Mouse (Mus musculus): Measurements from ENCODE around the gene Nrg3. TPM values are rescaled to one million over a fixed set of nuclear protein-coding genes. Genes with fewer than 3 reads are reported as not detected.

The Nrg3 gene
- polyA plus RNA-seq, 1 experiment: 0.05 TPM

- H3K4me3 ChIP-seq (ENCODE audit: insufficient read depth, low read depth, low read length): no peak overlapping the region
- no peaks in the 10 kb centered on the region for H3K27me3 ChIP-seq (replicated peaks; ENCODE audit: control insufficient read depth, insufficient read depth, low read length)
- no peak for DNase-seq
- H3K4me1 ChIP-seq (ENCODE audit: control insufficient read depth, insufficient read depth, low read length): no peaks in the 10 kb centered on the region
- H3K27ac ChIP-seq (ENCODE audit: insufficient read depth, low read depth, low read length): no peak overlapping the region
- WGBS: 54% methylated on average over 5 of the region's 5 CpGs
- TF ChIP-seq POLR2A (IDR thresholded peaks at IDR 0.05; ENCODE audit: low read depth, low read length) (no peak), CTCF (conservative IDR thresholded peaks at IDR 0.05; ENCODE audit: insufficient read depth, insufficient read length, low read depth, low read length) (no peak)
- no peaks in the 10 kb centered on the region for H3K36me3 ChIP-seq (ENCODE audit: control insufficient read depth, insufficient read depth, low read length)
Observed at GRCm38 (mm10) chr14:39043384-39043783, 429.5 kb downstream of the Nrg3 start.

DNA sequence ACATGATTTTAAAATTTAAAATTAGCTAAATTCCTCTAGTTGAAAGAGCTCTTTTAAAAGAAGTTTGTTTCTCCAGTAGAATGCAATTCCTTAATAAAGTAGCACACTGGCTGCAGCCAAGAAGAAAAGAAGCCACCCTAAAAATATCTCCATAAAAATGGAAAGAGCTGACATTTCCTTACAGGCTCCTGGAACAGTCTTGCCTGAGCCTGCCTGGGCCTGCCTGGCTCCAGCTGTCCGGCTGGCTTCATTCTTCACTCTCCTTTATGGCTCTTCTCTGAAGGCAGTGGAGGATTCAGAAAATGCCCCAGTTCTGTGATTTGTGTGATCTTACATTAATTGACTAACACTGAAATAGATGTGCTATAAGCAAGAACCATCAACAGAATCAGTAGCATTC is 433.8 kb downstream of the Nrg3 start:
- WGBS: 68% methylated on average over 1 of the region's 1 CpGs
- Histone ChIP-seq H3K27me3 (replicated peaks; ENCODE audit: control insufficient read depth, insufficient read depth, low read length) (no peaks in the 10 kb centered on the region), H3K27ac (ENCODE audit: insufficient read depth, low read depth, low read length) (no peak overlapping the region), H3K4me1 (ENCODE audit: control insufficient read depth, insufficient read depth, low read length) (no peaks in the 10 kb centered on the region), H3K4me3 (ENCODE audit: insufficient read depth, low read depth, low read length) (no peak overlapping the region), H3K36me3 (ENCODE audit: control insufficient read depth, insufficient read depth, low read length) (no peaks in the 10 kb centered on the region)
- no peak for DNase-seq
- no peak for TF ChIP-seq POLR2A (IDR thresholded peaks at IDR 0.05; ENCODE audit: low read depth, low read length)
- no peak for TF ChIP-seq CTCF (conservative IDR thresholded peaks at IDR 0.05; ENCODE audit: insufficient read depth, insufficient read length, low read depth, low read length)

DNA sequence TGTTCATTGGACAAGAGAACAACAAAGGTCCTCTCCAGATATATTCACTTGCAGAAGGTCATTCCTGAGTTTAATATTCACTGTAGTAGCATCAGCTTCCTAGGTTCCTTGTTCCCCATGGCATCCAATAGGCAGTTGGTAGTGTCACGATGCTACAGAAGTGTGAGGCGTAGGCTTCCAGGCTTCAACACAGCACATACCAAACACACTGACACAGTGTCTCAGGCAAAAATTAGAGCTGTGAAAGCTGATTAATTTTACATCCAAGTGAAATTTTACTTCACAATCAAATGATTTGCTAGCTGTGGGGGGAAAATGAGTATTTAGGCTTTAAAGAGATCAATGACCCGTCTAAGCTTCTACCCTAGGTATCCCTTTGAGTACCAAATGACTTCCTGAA is 438.4 kb downstream of the Nrg3 start:
- DNase-seq: no peak
- 91% methylated on average over 3 of the region's 3 CpGs for WGBS
- Histone ChIP-seq H3K27me3 (replicated peaks; ENCODE audit: control insufficient read depth, insufficient read depth, low read length) (no peaks in the 10 kb centered on the region), H3K27ac (ENCODE audit: insufficient read depth, low read depth, low read length) (no peak overlapping the region), H3K4me1 (ENCODE audit: control insufficient read depth, insufficient read depth, low read length) (no peaks in the 10 kb centered on the region), H3K4me3 (ENCODE audit: insufficient read depth, low read depth, low read length) (no peak overlapping the region), H3K36me3 (ENCODE audit: control insufficient read depth, insufficient read depth, low read length) (no peaks in the 10 kb centered on the region)
- TF ChIP-seq POLR2A (IDR thresholded peaks at IDR 0.05; ENCODE audit: low read depth, low read length) (no peak), CTCF (conservative IDR thresholded peaks at IDR 0.05; ENCODE audit: insufficient read depth, insufficient read length, low read depth, low read length) (no peak)

GRCm38 (mm10) chr14:39023065-39023464 is 449.8 kb downstream of the Nrg3 start:
- TF ChIP-seq POLR2A (IDR thresholded peaks at IDR 0.05; ENCODE audit: low read depth, low read length) (no peak), CTCF (conservative IDR thresholded peaks at IDR 0.05; ENCODE audit: insufficient read depth, insufficient read length, low read depth, low read length) (no peak)
- no peaks in the 10 kb centered on the region for H3K36me3 ChIP-seq (ENCODE audit: control insufficient read depth, insufficient read depth, low read length)
- 79% methylated on average over 2 of the region's 2 CpGs for WGBS
- no peak overlapping the region for H3K4me3 ChIP-seq (ENCODE audit: insufficient read depth, low read depth, low read length)
- DNase-seq: no peak
- H3K27ac ChIP-seq (ENCODE audit: insufficient read depth, low read depth, low read length): no peak overlapping the region
- H3K27me3 ChIP-seq (replicated peaks; ENCODE audit: control insufficient read depth, insufficient read depth, low read length): no peaks in the 10 kb centered on the region
- H3K4me1 ChIP-seq (ENCODE audit: control insufficient read depth, insufficient read depth, low read length): no peaks in the 10 kb centered on the region

DNA sequence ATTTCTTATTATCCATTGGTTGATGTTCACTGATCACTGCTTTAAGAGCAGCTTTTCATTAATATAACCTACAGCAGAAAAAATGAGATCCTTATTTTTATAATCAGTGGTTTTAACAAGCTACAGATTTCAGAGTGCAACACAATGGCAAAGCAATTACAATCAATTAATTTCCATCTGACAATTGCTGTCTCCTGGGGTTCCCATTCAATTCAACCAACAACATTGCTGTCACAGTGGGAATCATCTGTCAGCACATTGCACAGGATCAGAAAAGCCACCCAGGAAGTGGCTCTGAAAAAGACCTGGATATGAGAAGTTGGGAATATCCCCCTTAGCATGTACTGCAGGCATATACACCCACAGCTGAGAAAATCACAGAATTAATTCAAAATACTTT is 458.8 kb downstream of the Nrg3 start:
- H3K4me1 ChIP-seq (ENCODE audit: control insufficient read depth, insufficient read depth, low read length): no peaks in the 10 kb centered on the region
- TF ChIP-seq CTCF (conservative IDR thresholded peaks at IDR 0.05; ENCODE audit: insufficient read depth, insufficient read length, low read depth, low read length): no peak
- TF ChIP-seq POLR2A (IDR thresholded peaks at IDR 0.05; ENCODE audit: low read depth, low read length): no peak
- no peaks in the 10 kb centered on the region for H3K36me3 ChIP-seq (ENCODE audit: control insufficient read depth, insufficient read depth, low read length)
- no peak for DNase-seq
- no peaks in the 10 kb centered on the region for H3K27me3 ChIP-seq (replicated peaks; ENCODE audit: control insufficient read depth, insufficient read depth, low read length)
- H3K27ac ChIP-seq (ENCODE audit: insufficient read depth, low read depth, low read length): no peak overlapping the region
- H3K4me3 ChIP-seq (ENCODE audit: insufficient read depth, low read depth, low read length): no peak overlapping the region

GRCm38 (mm10) chr14:38997843-38998242 is 475.0 kb downstream of the Nrg3 start:
- Histone ChIP-seq H3K36me3 (ENCODE audit: control insufficient read depth, insufficient read depth, low read length) (no peaks in the 10 kb centered on the region), H3K4me1 (ENCODE audit: control insufficient read depth, insufficient read depth, low read length) (no peaks in the 10 kb centered on the region), H3K27me3 (replicated peaks; ENCODE audit: control insufficient read depth, insufficient read depth, low read length) (no peaks in the 10 kb centered on the region), H3K4me3 (ENCODE audit: insufficient read depth, low read depth, low read length) (no peak overlapping the region), H3K27ac (ENCODE audit: insufficient read depth, low read depth, low read length) (no peak overlapping the region)
- TF ChIP-seq POLR2A (IDR thresholded peaks at IDR 0.05; ENCODE audit: low read depth, low read length) (no peak), CTCF (conservative IDR thresholded peaks at IDR 0.05; ENCODE audit: insufficient read depth, insufficient read length, low read depth, low read length) (no peak)
- DNase-seq: no peak
- 71% methylated on average over 3 of the region's 3 CpGs for whole genome bisulfite sequencing

GRCm38 (mm10) chr14:38992574-38992866 is 480.4 kb downstream of the Nrg3 start:
- Histone ChIP-seq H3K4me1 (ENCODE audit: control insufficient read depth, insufficient read depth, low read length) (no peaks in the 10 kb centered on the region), H3K36me3 (ENCODE audit: control insufficient read depth, insufficient read depth, low read length) (no peaks in the 10 kb centered on the region), H3K4me3 (ENCODE audit: insufficient read depth, low read depth, low read length) (no peak overlapping the region), H3K27me3 (replicated peaks; ENCODE audit: control insufficient read depth, insufficient read depth, low read length) (no peaks in the 10 kb centered on the region), H3K27ac (ENCODE audit: insufficient read depth, low read depth, low read length) (no peak overlapping the region)
- no peak for DNase-seq
- WGBS: 77% methylated on average over 1 of the region's 1 CpGs
- TF ChIP-seq CTCF (conservative IDR thresholded peaks at IDR 0.05; ENCODE audit: insufficient read depth, insufficient read length, low read depth, low read length): no peak

All from kidney, adult 2 months (tissue).